Mouse (Mus musculus): Measurements from ENCODE around the gene Tlk2. TPM values are rescaled to one million over a fixed set of nuclear protein-coding genes. Genes with fewer than 3 reads are reported as not detected.
"Not testable (repeated sequence)": the region's sequence is repeated elsewhere in the genome, so short reads cannot be mapped to it uniquely, and the experiment has no call there.

Tlk2 gene
- 18.6 TPM in 2 replicates for polyA plus RNA-seq (2015; fragmentation: Nextera tagmentation; extraction: Ambion mirVana)

DNA sequence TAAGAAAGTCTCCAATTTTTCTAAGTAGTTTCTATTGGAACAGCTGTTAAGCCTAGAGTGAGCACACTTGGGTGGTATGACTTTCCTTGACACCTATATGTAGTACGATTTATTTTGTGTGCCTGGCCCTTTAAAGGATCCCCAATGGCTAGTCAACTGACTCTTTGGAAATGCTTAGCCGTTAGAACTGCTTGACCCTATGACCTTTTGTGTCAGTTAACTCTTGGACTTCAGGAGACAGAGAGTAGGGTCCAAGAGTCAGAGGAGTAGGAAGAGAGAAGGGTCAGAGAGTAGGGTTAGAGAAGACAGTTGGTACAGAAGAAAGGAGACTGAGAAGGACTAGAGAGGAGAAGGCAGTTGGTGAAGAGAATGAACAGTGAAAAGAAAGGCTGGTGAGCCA lies at the start of gene Tlk2:
TSS of gene Tlk2 (plus strand) at position 292 of the 400 bp plus-strand sequence.
- Histone ChIP-seq H3K4me2 (replicated peaks) (peak within 1 kb of the TSS; percentile 76; the same call in 1 of the 2 replicates), H3K4me1 (peaks cover 35% of the 10 kb centered on the region), H3K4me3 (peak within 1 kb of the TSS; percentile 91; the same call in 1 of the 2 replicates), H3K9ac (replicated peaks) (no peak within 1 kb of the TSS), H3K9me3 (no peaks in the 10 kb centered on the region), H3K27ac (replicated peaks) (no peak within 1 kb of the TSS), H3K36me3 (no peaks in the 10 kb centered on the region), H3K27me3 (no peaks in the 10 kb centered on the region)
- ATAC-seq (replicated peaks), result no peak
- 51% methylated on average over 2 of the region's 2 CpGs for WGBS

DNA sequence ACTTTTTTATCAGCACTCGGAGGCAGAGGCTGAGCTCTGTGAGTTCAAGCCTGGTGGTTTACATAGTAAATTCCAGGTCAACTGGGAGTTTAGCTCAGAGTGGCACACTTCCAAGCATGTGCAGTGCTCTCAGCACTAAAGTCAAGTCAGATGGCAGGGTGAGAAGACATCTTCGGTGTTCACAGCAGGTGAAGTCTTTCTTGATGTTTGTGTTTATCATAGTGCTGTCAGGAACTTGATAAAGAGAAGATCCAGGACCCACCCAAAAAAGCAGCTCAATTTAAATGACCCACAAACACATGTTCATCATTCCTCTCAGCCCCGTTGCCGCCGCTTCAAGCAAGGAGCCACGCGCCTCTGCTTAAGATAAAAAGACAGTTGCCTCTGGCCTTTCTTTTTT lies 42.9 kb upstream of the Tlk2 start:
- H3K4me1 ChIP-seq, result no peaks in the 10 kb centered on the region
- no peak overlapping the region for H3K4me3 ChIP-seq
- H3K9me3 ChIP-seq, result no peaks in the 10 kb centered on the region
- no peak for ATAC-seq (replicated peaks)
- WGBS, result 94% methylated on average over 7 of the region's 7 CpGs
- peaks cover 93% of the 10 kb centered on the region for H3K36me3 ChIP-seq
- H3K27ac ChIP-seq (replicated peaks), result no peak overlapping the region
- H3K4me2 ChIP-seq (replicated peaks), result no peak overlapping the region
- no peaks in the 10 kb centered on the region for H3K27me3 ChIP-seq
- H3K9ac ChIP-seq (replicated peaks), result no peak overlapping the region

DNA sequence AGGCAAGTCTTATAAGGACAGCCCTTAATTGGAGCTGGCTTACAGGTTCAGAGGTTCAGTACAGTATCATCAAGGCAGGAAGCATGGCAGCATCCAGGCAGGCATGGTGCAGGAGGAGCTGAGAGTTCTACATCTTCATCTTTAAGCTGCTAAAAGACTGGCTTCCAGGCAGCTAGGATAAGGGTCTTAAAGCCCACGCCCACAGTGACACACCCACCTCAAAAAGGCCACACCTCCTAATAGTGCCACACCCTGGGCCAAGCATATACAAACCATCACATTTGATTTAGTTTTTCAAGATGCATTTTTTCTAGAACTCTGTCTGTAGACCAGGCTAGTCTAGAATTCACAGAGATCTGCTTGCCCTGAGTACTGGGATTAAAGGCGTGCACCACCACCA lies 41.4 kb upstream of the Tlk2 start:
- WGBS, result 95% methylated on average over 2 of the region's 2 CpGs
- H3K36me3 ChIP-seq, result peaks cover 83% of the 10 kb centered on the region
- not testable (repeated sequence) for H3K4me2 ChIP-seq (replicated peaks); H3K27me3 ChIP-seq; H3K4me1 ChIP-seq; H3K9ac ChIP-seq (replicated peaks); H3K9me3 ChIP-seq; H3K4me3 ChIP-seq; ATAC-seq (replicated peaks); H3K27ac ChIP-seq (replicated peaks)

DNA sequence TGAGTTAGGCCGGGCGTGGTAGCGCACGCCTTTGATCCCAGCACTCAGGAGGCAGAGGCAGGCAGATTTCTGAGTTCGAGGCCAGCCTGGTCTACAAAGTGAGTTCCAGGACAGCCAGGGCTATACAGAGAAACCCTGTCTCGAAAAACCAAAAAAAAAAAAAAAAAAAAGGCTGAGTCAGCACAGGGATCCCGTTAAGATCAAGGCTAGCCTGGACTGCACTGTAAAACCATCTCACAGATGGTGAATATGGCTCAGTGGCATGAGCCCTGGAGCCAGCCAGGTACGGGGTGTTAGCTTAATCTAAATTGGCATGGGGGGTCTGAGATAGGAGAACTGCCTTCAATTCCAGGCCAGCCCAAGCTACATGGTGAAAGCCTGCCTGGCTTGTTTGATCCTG lies 38.1 kb upstream of the Tlk2 start:
- not testable (repeated sequence) for H3K9me3 ChIP-seq; H3K9ac ChIP-seq (replicated peaks); H3K4me3 ChIP-seq; ATAC-seq (replicated peaks); H3K4me1 ChIP-seq; H3K27me3 ChIP-seq; H3K4me2 ChIP-seq (replicated peaks); H3K27ac ChIP-seq (replicated peaks)
- peaks cover 51% of the 10 kb centered on the region for H3K36me3 ChIP-seq
- WGBS, result 95% methylated on average over 8 of the region's 8 CpGs

DNA sequence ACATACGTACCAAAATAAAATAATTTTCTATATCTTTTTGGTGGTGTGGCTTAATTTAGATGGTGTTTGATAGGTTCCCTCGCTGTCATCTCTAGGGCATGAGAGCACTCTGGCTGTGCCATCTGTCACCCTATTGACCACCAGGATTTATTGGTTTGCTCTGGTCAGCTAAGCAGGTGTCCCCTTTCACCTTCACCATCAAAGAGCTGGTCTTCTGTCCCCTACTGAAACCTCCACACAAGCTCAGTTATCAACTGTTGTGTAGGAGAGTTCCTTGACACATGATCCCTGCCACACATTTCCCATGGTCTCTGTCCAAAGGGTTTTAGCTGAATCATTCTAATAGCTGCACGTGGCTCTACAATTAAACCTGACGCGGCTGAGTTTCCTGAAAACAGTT lies 37.5 kb upstream of the Tlk2 start:
- Histone ChIP-seq H3K9me3 (no peaks in the 10 kb centered on the region), H3K27ac (replicated peaks) (no peak overlapping the region), H3K36me3 (peaks cover 45% of the 10 kb centered on the region), H3K4me3 (no peak overlapping the region), H3K9ac (replicated peaks) (no peak overlapping the region), H3K27me3 (no peaks in the 10 kb centered on the region), H3K4me2 (replicated peaks) (no peak overlapping the region), H3K4me1 (no peaks in the 10 kb centered on the region)
- 95% methylated on average over 5 of the region's 5 CpGs for WGBS
- ATAC-seq (replicated peaks), result no peak

DNA sequence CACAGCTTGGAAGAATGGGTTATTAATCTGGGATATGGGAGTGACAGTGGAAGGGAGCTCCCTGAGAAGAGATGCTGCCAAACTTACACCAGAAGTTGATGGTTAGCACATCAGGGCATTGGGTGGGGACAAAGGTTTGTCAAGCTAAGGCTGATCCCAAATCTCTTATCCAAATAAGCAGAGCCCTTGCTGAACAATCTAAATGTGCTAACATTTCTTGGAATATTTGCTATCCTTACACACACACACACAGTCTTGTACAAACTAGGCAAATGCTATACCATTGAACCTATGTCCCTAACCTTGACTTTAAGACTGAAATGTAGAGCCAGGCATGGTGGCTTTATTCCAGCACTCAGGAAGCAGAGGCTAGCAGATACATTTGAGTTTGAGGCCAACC lies 35.0 kb upstream of the Tlk2 start:
- H3K36me3 ChIP-seq, result peaks cover 23% of the 10 kb centered on the region
- no peak for ATAC-seq (replicated peaks)
- H3K27ac ChIP-seq (replicated peaks), result no peak overlapping the region
- H3K4me1 ChIP-seq, result no peaks in the 10 kb centered on the region
- H3K27me3 ChIP-seq, result no peaks in the 10 kb centered on the region
- no peak overlapping the region for H3K4me2 ChIP-seq (replicated peaks)
- no peak overlapping the region for H3K4me3 ChIP-seq
- H3K9ac ChIP-seq (replicated peaks), result no peak overlapping the region
- no peaks in the 10 kb centered on the region for H3K9me3 ChIP-seq

- Histone ChIP-seq H3K9me3 (no peaks in the 10 kb centered on the region), H3K36me3 (peaks cover 19% of the 10 kb centered on the region), H3K27ac (replicated peaks) (no peak overlapping the region), H3K9ac (replicated peaks) (no peak overlapping the region), H3K4me3 (no peak overlapping the region), H3K4me2 (replicated peaks) (no peak overlapping the region), H3K4me1 (no peaks in the 10 kb centered on the region), H3K27me3 (no peaks in the 10 kb centered on the region)
- 90% methylated on average over 3 of the region's 3 CpGs for WGBS
- no peak for ATAC-seq (replicated peaks)
Measured at GRCm38 (mm10) chr11:105144084-105144483, 34.5 kb upstream of the Tlk2 start.

GRCm38 (mm10) chr11:105144508-105145210 lies 33.9 kb upstream of the Tlk2 start:
- Histone ChIP-seq H3K4me3 (no peak overlapping the region), H3K27ac (replicated peaks) (no peak overlapping the region), H3K4me1 (no peaks in the 10 kb centered on the region), H3K9me3 (no peaks in the 10 kb centered on the region), H3K27me3 (no peaks in the 10 kb centered on the region), H3K4me2 (replicated peaks) (no peak overlapping the region), H3K36me3 (peaks cover 13% of the 10 kb centered on the region), H3K9ac (replicated peaks) (no peak overlapping the region)
- ATAC-seq (replicated peaks), result no peak
- 84% methylated on average over 11 of the region's 11 CpGs for WGBS

- Histone ChIP-seq H3K4me1 (no peaks in the 10 kb centered on the region), H3K27me3 (no peaks in the 10 kb centered on the region), H3K36me3 (peaks cover 8% of the 10 kb centered on the region; the same call in 1 of the 2 replicates), H3K4me2 (replicated peaks) (no peak overlapping the region), H3K4me3 (no peak overlapping the region), H3K27ac (replicated peaks) (no peak overlapping the region), H3K9me3 (no peaks in the 10 kb centered on the region), H3K9ac (replicated peaks) (no peak overlapping the region)
- WGBS, result 89% methylated on average over 10 of the region's 10 CpGs
- ATAC-seq (replicated peaks), result no peak
Measured at GRCm38 (mm10) chr11:105145211-105145610, 33.4 kb upstream of the Tlk2 start.

DNA sequence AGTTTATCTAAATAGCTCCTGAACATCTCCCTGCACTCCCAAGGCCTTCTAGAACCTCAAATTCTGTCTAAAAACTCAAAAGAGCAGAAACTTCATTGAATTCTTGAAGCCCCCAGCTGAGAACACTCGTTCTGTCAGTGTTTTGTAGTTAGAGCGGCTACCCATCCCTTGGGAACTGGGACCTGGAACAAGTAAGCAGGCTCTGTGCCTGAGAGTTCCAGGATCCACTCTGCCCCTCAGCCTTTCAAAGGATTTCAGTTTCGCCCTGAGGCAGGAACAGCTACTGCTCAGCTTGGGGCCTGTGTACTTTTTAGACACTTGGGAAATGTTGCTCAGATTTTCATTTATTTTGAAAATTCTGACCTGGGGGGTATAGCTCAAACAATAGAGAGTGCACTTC lies 32.0 kb upstream of the Tlk2 start, which contains the start of gene Gm10842:
TSS of gene Gm10842 (plus strand) at position 301 of the 400 bp plus-strand sequence.
- H3K4me3 ChIP-seq, result no peak within 1 kb of the TSS
- H3K27ac ChIP-seq (replicated peaks), result no peak within 1 kb of the TSS
- H3K4me2 ChIP-seq (replicated peaks), result no peak within 1 kb of the TSS
- WGBS, result 70% methylated on average over 3 of the region's 3 CpGs
- no peaks in the 10 kb centered on the region for H3K36me3 ChIP-seq
- no peaks in the 10 kb centered on the region for H3K9me3 ChIP-seq
- H3K9ac ChIP-seq (replicated peaks), result no peak within 1 kb of the TSS
- H3K4me1 ChIP-seq, result no peaks in the 10 kb centered on the region
- ATAC-seq (replicated peaks), result no peak
- H3K27me3 ChIP-seq, result no peaks in the 10 kb centered on the region

DNA sequence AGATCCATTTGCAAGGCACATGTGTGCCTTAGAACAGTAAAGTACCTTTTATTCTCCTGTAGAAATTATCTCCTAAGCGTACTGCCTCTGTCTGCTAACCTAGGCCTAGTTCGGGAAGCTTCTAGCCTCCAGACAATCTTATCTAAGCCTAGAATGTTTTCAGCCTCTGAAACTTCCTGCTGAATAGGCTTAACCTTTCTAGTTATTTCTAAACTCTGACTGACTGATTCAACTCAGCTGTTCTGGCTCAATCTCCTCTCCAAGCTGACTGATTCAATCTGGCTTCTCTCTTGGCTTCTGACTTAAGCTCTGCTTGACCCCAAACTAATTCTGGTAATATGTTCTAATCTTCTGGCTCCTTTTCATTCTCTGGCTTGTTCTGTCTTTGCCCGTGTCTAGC lies 29.3 kb upstream of the Tlk2 start:
- 82% methylated on average over 3 of the region's 3 CpGs for WGBS
- no peak overlapping the region for H3K9ac ChIP-seq (replicated peaks)
- no peak overlapping the region for H3K4me2 ChIP-seq (replicated peaks)
- H3K27me3 ChIP-seq, result no peaks in the 10 kb centered on the region
- H3K4me1 ChIP-seq, result 0 out of 2 replicates have a peak, but pooled peaks cover 4% of the 10 kb centered on the region
- H3K27ac ChIP-seq (replicated peaks), result no peak overlapping the region
- no peak overlapping the region for H3K4me3 ChIP-seq
- no peak for ATAC-seq (replicated peaks)
- H3K9me3 ChIP-seq, result no peaks in the 10 kb centered on the region
- H3K36me3 ChIP-seq, result no peaks in the 10 kb centered on the region

DNA sequence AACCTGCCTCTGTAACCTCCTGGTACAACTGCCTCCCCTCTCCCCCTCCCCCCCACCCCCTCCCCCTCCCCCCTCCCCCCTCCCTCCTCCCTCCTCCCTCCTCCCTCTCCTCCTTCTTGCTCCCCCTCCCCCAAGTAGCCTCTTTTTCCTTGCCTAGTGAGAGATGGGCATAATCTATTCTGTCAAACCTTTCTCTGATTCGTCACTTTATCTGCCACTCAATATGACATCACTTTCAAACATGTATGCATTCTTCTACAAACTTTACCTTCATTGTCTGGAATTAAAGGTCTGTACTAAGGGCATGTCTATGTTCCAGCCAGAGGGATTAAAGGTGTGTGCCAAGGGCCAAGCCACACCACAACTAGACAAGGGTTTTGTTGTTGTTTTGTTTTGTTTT lies 28.8 kb upstream of the Tlk2 start:
- H3K4me2 ChIP-seq (replicated peaks), result no peak overlapping the region
- 0 out of 2 replicates have a peak, but pooled peaks cover 4% of the 10 kb centered on the region for H3K4me1 ChIP-seq
- H3K36me3 ChIP-seq, result no peaks in the 10 kb centered on the region
- H3K9me3 ChIP-seq, result no peaks in the 10 kb centered on the region
- no peak for ATAC-seq (replicated peaks)
- no peak overlapping the region for H3K4me3 ChIP-seq
- H3K27ac ChIP-seq (replicated peaks), result no peak overlapping the region
- H3K9ac ChIP-seq (replicated peaks), result no peak overlapping the region
- WGBS, result 69% methylated on average over 1 of the region's 1 CpGs
- H3K27me3 ChIP-seq, result no peaks in the 10 kb centered on the region

DNA sequence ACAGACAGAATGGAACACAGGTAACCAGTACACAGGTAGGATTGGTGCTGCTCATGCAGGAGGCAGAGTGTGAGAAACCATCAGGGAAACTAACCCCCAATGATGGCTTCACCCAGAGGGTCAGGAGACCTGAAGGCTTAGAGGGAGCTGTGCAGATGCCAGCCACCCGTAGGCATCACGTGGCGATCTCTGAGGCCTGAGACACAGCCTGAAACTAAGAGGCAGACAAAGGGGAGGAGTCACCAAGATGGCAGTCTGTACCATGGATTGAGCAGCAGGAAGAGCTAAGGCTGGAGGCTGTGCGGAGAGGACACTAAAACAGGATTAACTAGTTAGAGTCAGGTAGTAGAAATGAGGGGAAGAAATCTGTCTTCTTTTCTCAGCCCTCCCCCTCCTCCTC lies 27.9 kb upstream of the Tlk2 start:
- H3K27me3 ChIP-seq, result no peaks in the 10 kb centered on the region
- H3K4me2 ChIP-seq (replicated peaks), result no peak overlapping the region
- H3K4me1 ChIP-seq, result 0 out of 2 replicates have a peak, but pooled peaks cover 4% of the 10 kb centered on the region
- no peaks in the 10 kb centered on the region for H3K9me3 ChIP-seq
- H3K36me3 ChIP-seq, result no peaks in the 10 kb centered on the region
- 57% methylated on average over 4 of the region's 4 CpGs for WGBS
- no peak overlapping the region for H3K4me3 ChIP-seq
- H3K27ac ChIP-seq (replicated peaks), result no peak overlapping the region
- no peak for ATAC-seq (replicated peaks)
- no peak overlapping the region for H3K9ac ChIP-seq (replicated peaks)

All from forebrain, embryonic 15.5 days (tissue).